Mouse (Mus musculus): ENCODE measurements around the gene Epo.

The Epo gene

GRCm38 (mm10) chr5:137539291-137539801, 6.3 kb upstream of the Epo start:
- DNase-seq (ENCODE audit: low spot score in 2 of 2) = peak in 1 of 2 experiments; percentile 52

GRCm38 (mm10) chr5:137537461-137537860, 4.4 kb upstream of the Epo start:
- DNase-seq (ENCODE audit: low spot score in 2 of 2) = no peak

GRCm38 (mm10) chr5:137535318-137535717, 2.3 kb upstream of the Epo start:
- DNase-seq (ENCODE audit: low spot score in 2 of 2) = no peak

- DNase-seq (ENCODE audit: low spot score in 2 of 2) = no peak
Measured at GRCm38 (mm10) chr5:137534762-137535161, 1.7 kb upstream of the Epo start.

- DNase-seq (ENCODE audit: low spot score in 2 of 2) = no peak
Measured at GRCm38 (mm10) chr5:137532808-137533116, 280 bp downstream of the Epo start.

GRCm38 (mm10) chr5:137532131-137532807, 773 bp downstream of the Epo start:
- DNase-seq (ENCODE audit: low spot score in 2 of 2) = peak in 1 of 2 experiments; percentile 45

- peak in 1 of 2 experiments; percentile 56 for DNase-seq (ENCODE audit: low spot score in 2 of 2)
Measured at GRCm38 (mm10) chr5:137531414-137532130, 1.5 kb downstream of the Epo start.

- DNase-seq (ENCODE audit: low spot score in 2 of 2) = peak; percentile 76 to 81
Measured at GRCm38 (mm10) chr5:137530588-137531413, 2.2 kb downstream of the Epo start.

- no peak for DNase-seq (ENCODE audit: low spot score in 2 of 2)
Measured at GRCm38 (mm10) chr5:137530075-137530474, 3.0 kb downstream of the Epo start.

GRCm38 (mm10) chr5:137529221-137529995, 3.6 kb downstream of the Epo start:
- no peak for DNase-seq (ENCODE audit: low spot score in 2 of 2)

GRCm38 (mm10) chr5:137528247-137528968, 4.6 kb downstream of the Epo start:
- no peak for DNase-seq (ENCODE audit: low spot score in 2 of 2)

GRCm38 (mm10) chr5:137527413-137527812, 5.6 kb downstream of the Epo start:
- no peak for DNase-seq (ENCODE audit: low spot score in 2 of 2)

GRCm38 (mm10) chr5:137526192-137526936, 6.7 kb downstream of the Epo start:
- no peak for DNase-seq (ENCODE audit: low spot score in 2 of 2)

GRCm38 (mm10) chr5:137525511-137525910, 7.5 kb downstream of the Epo start:
- no peak for DNase-seq (ENCODE audit: low spot score in 2 of 2)

GRCm38 (mm10) chr5:137524671-137525070, 8.4 kb downstream of the Epo start:
- no peak for DNase-seq (ENCODE audit: low spot score in 2 of 2)

GRCm38 (mm10) chr5:137524251-137524515, 8.9 kb downstream of the Epo start:
- DNase-seq (ENCODE audit: low spot score in 2 of 2) = no peak

GRCm38 (mm10) chr5:137523396-137524250, 9.4 kb downstream of the Epo start:
- DNase-seq (ENCODE audit: low spot score in 2 of 2) = no peak

- DNase-seq (ENCODE audit: low spot score in 2 of 2) = no peak
Measured at GRCm38 (mm10) chr5:137522711-137523110, 10.3 kb downstream of the Epo start.

- DNase-seq (ENCODE audit: low spot score in 2 of 2) = no peak
Measured at GRCm38 (mm10) chr5:137521861-137522260, 11.2 kb downstream of the Epo start.

All from frontal cortex, postnatal 36 days (tissue).